Mouse (Mus musculus) adrenal gland, postnatal 0 days (tissue): ENCODE measurements around the gene Slc1a6. TPM values are rescaled to one million over a fixed set of nuclear protein-coding genes. Genes with fewer than 3 reads are reported as not detected.

Experiments used
- polyA plus RNA-seq: library from polyadenylated mRNA; unstranded; fragments of >200 nt; fragmentation: Nextera tagmentation; extraction: Ambion mirVana; gene quantifications from 2 replicates; pipeline ENCODE4 v1.2.1, GENCODE M21; 2015

Slc1a6 gene
- 0.58 and 0.60 TPM in 2 replicates for polyA plus RNA-seq

DNA sequence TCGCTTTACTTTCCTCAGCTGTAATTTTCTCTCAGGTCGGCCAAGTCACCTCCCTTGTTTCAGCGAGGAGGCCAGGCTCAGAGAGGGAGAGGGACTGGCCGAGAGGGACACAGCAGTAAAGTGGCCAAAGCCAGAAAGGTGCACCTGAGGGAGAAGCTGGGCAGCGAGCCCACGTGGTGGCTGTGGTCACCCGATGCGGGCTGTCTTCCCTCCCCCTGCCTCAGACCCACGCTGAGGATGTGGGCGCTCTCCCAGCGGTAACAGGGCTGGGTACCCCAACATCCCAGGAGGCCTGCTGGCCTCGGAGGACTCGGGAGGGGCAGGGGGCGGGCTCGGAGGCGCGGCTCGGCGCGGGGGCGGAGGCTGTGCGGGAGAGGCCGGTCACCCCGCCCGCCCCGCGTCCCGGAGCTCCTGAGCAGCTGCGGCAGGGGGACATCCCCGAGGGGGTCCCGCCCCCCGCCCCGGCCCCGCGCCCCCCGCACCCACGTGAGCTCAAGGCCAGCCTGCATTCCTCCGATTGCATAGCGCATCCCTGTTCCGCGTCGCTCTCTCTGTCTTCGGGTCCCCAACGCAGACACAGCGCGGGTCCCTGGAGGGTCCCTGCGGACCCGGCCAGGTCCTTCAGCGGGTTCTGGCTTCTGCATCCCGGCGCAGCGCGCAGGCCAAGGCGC is at the start of gene Slc1a6:
Gene Slc1a6 (plus strand): TSS at position 516 of the 671 bp plus-strand sequence.

DNA sequence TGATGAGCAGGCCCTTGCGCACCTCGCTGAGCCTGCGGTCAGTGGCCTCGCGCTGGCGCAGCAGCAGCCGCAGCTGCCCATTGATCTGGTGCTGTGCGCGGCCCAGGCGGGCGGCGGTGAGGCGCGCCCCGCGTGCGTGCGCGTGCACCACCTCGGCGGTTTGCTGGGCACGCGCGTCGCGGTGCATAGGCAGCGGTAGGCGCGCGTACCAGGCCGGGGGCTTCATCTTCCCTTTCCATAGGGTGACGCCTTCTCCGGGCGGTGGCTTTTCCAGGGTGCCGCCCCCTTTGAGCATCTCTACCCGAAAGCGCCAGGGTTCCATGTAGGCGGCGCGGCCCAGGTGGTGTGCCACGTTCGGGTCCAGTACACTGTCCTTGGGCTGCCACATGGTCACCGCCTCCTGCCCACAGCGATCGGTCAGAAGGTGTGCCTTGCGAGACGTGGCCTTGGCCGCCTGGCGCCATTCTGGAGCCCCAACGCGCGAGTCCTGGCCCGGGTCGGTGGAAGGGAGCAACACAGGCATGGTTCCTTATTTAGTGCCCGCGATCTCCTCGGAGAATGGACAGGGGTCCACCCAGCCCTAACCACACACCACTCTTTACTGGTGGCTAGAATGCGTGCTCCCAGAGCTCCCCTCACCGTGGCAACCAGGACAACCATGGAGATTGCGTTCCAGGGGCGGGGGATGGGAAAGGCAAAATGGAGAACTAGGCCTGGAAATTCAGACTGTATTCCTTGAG is 27.7 kb upstream of the Slc1a6 start, which contains the start of gene Ccdc105:
Gene Ccdc105 (minus strand): TSS at position 614 of the 740 bp plus-strand sequence.

DNA sequence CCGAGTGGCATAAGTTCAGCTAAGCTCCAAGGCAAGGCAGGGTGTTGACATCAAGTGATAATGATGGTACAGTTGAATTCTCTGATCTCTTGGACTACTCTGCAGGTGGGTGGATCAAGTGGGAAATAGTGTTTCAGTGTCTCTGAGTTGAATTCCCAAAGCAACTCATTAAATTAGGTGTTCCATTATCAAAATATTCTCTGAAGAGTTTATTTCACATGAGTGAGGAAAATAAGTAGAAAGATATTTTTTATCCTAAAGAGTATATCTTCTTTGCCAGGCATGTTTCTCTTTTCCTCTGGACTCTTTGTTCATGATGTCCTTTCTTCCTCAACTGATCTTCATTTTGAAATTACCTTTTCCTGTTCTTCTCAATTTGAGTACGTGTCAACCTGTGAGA is 71.8 kb downstream of the Slc1a6 start, which contains the start of gene Olfr1356:
Gene Olfr1356 (minus strand): TSS at position 101 of the 400 bp plus-strand sequence.

Other genes starting within 250 kb of the Slc1a6 start
- 55.1 and 72.3 TPM in 2 replicates for gene Ilvbl, start 206.2 kb upstream of the Slc1a6 start, polyA plus RNA-seq
- gene Syde1, start 188.5 kb upstream of the Slc1a6 start, polyA plus RNA-seq, result 10.9 and 14.5 TPM in 2 replicates
- not detected in 2 replicates for gene Olfr1357, start 162.4 kb upstream of the Slc1a6 start, polyA plus RNA-seq
- gene Casp14, start 62.2 kb upstream of the Slc1a6 start, polyA plus RNA-seq, result 0.16 TPM in 1 of 2 replicates, not detected in the other
- gene Ccdc105, start 27.4 kb upstream of the Slc1a6 start, polyA plus RNA-seq, result 0.19 TPM in 1 of 2 replicates, not detected in the other
- gene Olfr1356, start 71.7 kb downstream of the Slc1a6 start, polyA plus RNA-seq, result not detected in 2 replicates
- not detected in 2 replicates for gene Olfr1355, start 95.0 kb downstream of the Slc1a6 start, polyA plus RNA-seq
- gene Olfr1354, start 132.7 kb downstream of the Slc1a6 start, polyA plus RNA-seq, result not detected in 2 replicates
- gene Olfr8, start 170.1 kb downstream of the Slc1a6 start, polyA plus RNA-seq, result not detected in 2 replicates
- gene Olfr1353, start 182.8 kb downstream of the Slc1a6 start, polyA plus RNA-seq, result not detected in 2 replicates
- gene Olfr1352, start 200.6 kb downstream of the Slc1a6 start, polyA plus RNA-seq, result not detected in 2 replicates
- gene Olfr1351, start 232.0 kb downstream of the Slc1a6 start, polyA plus RNA-seq, result not detected in 2 replicates
- 0.30 TPM in 1 of 2 replicates, not detected in the other for gene Olfr57, start 248.2 kb downstream of the Slc1a6 start, polyA plus RNA-seq